Mouse (Mus musculus): ENCODE measurements around the gene Krt6b. TPM values are rescaled to one million over a fixed set of nuclear protein-coding genes. Genes with fewer than 3 reads are reported as not detected.

Gene Krt6b
- total RNA-seq, 4 experiments from 2014 or later, result not detected

Small RNAs within 50 kb of the gene (microRNA-seq; reads per million reads assigned to microRNA genes)
- gene Gm44323 (0 reads per million in 2 experiments), gene Gm44342 (0 reads per million in 2 experiments), gene Gm44383 (0 reads per million in 2 experiments), gene Gm44479 (0 reads per million in 2 experiments)

Other genes starting within 250 kb of the Krt6b start
- under 1 TPM; 0.23 to 0.52 (median 0.35) TPM for gene Krt87, start 241.5 kb downstream of the Krt6b start, total RNA-seq (2022)
- gene Krt88, start 232.5 kb downstream of the Krt6b start, total RNA-seq (2022), result not detected
- not detected for gene Krt81, start 216.5 kb downstream of the Krt6b start, total RNA-seq (2022)
- not detected for gene Krt86, start 206.8 kb downstream of the Krt6b start, total RNA-seq (2022)
- not detected for gene Krt83, start 188.8 kb downstream of the Krt6b start, total RNA-seq (2022)
- not detected for gene Gm49425, start 163.0 kb downstream of the Krt6b start, total RNA-seq (2022)
- gene Krt84, start 147.5 kb downstream of the Krt6b start, total RNA-seq (2022), result not detected
- not detected for gene Krt82, start 129.6 kb downstream of the Krt6b start, total RNA-seq (2022)
- under 1 TPM in 1 of 4 experiments, not detected in 3; 0.18 TPM for gene Krt90, start 117.3 kb downstream of the Krt6b start, total RNA-seq (2022)
- not detected for gene Krt75, start 106.4 kb downstream of the Krt6b start, total RNA-seq (2022)
- not detected for gene Gm5414, start 52.1 kb downstream of the Krt6b start, total RNA-seq (2022)
- gene Gm5478, start 32.9 kb downstream of the Krt6b start, total RNA-seq (2022), result not detected
- not detected for gene Krt6a, start 14.0 kb upstream of the Krt6b start, total RNA-seq (2022)
- under 1 TPM; 0.35 to 0.61 (median 0.53) TPM for gene Krt5, start 32.6 kb upstream of the Krt6b start, total RNA-seq (2022)
- not detected for gene Krt71, start 62.8 kb upstream of the Krt6b start, total RNA-seq (2022)
- not detected for gene Krt72, start 106.2 kb upstream of the Krt6b start, total RNA-seq (2022)
- gene Krt73, start 122.1 kb upstream of the Krt6b start, total RNA-seq (2022), result 1 to 10 TPM; 4.4 to 6.8 (median 6.1) TPM
- gene Krt2, start 137.9 kb upstream of the Krt6b start, total RNA-seq (2022), result 1 to 10 TPM; 6.2 to 8.9 (median 7.9) TPM
- 1 to 10 TPM; 2.3 to 4.2 (median 3.6) TPM for gene Krt1, start 170.5 kb upstream of the Krt6b start, total RNA-seq (2022)
- gene Krt77, start 189.4 kb upstream of the Krt6b start, total RNA-seq (2022), result 10 to 100 TPM; 12.2 to 16.2 (median 14.6) TPM
- gene Krt76, start 212.6 kb upstream of the Krt6b start, total RNA-seq (2022), result not detected
- gene Krt4, start 244.4 kb upstream of the Krt6b start, total RNA-seq (2022), result not detected

Data from layer of hippocampus, adult 8-10 months (tissue).